Mouse (Mus musculus) monocyte, adult 2 months (primary cell): Measurements from ENCODE around the gene Kif9.

Source experiments
- DNase-seq, 2 experiments: peaks; one replicate each; pipeline ENCODE4 v3.0.0; 2022; ENCODE audit warnings: low spot score in 2 of 2, low read depth in 1 of 2

The Kif9 gene

DNA sequence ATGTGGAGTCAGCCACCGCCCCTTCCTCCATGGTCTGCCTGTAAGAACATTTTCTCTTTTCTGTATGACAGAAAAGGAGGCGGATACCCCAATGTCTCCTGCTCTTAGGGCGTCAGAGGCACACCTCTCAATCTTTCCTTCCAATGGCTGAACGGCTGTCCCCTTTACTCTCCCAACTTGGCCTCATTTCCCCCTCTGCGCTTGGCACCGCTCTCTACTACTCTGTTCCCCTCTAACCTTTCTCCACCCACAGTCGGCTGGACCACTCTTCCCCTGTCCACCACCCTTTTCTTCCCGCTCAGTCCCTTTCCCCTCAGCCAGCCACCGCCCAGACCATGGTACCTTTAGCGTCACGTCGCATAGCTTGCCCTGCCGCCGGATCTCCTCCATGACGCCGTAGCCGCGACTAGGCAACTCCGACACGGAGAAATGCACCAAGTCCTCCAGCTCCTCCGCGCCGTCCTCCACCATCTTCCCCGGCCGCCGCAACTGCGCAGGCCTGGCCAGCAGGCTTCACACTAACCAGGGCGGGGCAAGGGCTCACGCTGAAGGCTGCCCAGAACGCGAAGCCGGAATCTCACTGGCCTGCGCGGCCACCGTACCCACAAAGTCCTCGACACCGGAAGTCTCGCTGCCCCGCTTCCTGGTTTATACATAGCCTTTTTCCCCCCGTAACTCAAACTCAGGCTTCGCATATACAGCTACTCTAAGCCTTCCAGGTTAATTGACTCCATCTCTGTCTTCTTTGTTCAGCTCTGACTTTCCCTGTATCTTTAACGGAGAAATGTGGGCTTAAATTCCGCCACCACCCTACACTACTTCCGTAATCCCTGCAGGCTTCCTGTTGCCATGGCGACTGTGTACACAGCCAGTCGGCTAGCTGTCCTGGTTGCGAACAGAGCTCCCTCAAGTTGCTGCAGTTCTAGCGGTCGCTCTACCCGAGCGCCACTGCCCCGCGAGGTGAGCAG lies at the start of gene Kif9, which contains the start of gene Klhl18:
TSS of gene Kif9 (plus strand) at position 835 of the 968 bp plus-strand sequence.
TSS of gene Klhl18 (minus strand) at position 571 of the 968 bp plus-strand sequence.
- DNase-seq: peak; percentile 89 to 94

DNA sequence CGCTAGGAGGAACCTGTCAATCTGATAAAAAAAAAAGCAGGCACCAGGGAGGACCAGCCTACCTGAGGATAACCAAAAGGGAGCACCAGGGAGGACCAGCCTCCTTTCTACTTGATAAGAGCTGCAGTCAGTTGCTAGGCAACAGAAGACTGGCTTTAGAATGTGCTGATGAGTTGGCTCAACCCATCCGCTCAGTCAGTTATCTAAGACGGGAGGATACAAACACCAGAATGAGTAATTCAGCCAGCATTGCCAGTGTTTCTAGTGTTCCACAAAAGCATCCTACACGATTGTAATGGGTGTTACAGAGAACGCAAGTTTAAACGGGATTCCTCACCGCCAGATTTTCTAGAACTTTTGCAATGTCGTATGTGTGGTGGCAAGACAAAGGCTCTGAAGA lies 45.5 kb upstream of the Kif9 start:
- DNase-seq: no peak

DNA sequence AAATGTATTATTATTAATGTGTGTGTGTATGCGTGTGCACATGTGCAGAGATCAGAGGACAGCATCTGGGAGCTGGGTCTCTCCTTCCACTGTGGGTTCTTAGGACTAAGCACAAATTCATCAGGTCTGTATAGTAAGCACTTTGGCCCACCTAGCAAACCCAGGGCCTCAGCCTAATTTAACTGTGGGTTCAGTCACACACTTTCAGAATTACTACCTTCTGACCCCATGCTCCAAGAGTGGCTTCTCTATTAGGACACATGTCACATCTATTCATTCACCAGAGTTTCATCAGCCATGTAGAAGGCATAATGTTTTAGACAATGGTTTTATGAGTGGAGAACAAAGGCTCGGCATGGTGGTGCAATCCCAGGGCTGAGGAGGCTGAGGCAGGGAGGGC lies 43.7 kb upstream of the Kif9 start:
- DNase-seq: no peak

DNA sequence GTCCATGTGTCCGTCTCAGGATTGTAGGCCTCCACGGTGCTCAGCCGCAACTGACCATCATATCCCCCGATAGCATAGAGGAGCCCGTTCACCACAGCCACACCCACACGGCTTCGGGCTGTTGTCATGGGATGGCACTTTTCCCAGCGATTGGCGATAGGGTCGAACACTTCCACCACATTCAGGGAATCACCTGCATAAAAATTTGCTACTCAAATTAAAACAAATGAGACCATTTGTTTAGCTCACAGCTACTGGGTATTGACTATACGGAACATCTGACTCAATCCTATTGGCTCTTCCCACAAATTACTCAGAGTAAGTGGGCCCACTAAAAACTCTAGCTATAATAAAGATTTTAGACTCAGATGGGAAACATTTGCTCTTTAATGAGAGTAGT lies 40.7 kb upstream of the Kif9 start:
- no peak for DNase-seq

DNA sequence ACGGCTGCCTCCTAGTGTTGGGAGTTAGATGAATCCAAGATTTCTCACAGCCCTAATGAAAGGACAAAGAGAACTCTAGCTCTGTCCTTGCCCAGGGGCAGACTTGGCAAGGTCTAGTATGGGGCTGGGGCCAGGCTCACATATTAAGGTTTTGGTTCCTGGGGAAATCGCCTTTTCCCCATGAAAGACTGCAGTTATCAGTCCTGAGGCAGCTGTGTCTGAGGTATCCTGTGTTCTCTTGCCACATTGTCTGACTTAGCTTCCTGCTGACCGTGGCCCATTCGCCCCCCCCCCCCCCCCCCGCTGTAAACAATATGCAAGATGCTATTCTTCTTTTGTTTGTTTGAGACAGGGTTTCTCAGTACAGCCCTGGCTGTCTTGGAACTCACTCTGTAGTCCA lies 36.7 kb upstream of the Kif9 start:
- no peak for DNase-seq

DNA sequence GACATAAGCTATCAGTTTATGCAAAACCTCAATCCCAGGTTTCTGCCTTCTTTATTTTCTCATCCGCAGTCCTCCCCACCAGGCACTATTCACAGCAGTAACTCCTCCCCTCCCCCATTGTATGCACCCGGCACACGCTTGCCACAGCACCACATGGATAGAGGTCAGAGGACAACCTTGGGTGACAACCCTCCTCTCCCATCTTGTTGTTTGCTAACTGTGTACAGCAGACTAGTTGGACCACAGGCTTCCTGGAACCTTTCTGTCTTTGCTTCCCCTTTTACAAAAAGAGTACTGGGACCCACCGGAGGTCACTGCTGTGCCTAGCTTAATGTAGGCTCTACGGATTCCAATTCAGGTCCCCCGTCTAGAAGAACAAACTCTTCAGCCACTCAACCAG lies 36.2 kb upstream of the Kif9 start:
- DNase-seq: no peak

DNA sequence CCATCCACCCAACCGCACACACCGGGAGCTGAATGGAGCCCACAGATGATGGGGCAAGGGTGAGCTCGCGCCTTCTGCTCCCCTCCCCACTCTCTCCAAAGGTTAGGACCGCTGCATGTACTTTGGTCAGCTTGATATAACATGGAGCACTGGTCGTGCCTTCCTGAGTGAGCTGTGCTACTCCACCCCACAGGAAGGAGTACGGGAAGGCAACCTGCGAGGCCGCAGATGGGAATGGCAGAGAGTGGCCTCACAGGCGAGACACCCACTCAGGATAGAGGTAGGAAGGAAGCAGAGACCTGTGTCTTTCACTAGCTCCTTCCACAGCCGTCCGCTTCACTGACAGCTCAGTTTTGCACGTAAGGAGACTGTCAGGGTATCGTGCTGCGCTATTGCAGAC lies 28.4 kb upstream of the Kif9 start:
- DNase-seq: no peak

DNA sequence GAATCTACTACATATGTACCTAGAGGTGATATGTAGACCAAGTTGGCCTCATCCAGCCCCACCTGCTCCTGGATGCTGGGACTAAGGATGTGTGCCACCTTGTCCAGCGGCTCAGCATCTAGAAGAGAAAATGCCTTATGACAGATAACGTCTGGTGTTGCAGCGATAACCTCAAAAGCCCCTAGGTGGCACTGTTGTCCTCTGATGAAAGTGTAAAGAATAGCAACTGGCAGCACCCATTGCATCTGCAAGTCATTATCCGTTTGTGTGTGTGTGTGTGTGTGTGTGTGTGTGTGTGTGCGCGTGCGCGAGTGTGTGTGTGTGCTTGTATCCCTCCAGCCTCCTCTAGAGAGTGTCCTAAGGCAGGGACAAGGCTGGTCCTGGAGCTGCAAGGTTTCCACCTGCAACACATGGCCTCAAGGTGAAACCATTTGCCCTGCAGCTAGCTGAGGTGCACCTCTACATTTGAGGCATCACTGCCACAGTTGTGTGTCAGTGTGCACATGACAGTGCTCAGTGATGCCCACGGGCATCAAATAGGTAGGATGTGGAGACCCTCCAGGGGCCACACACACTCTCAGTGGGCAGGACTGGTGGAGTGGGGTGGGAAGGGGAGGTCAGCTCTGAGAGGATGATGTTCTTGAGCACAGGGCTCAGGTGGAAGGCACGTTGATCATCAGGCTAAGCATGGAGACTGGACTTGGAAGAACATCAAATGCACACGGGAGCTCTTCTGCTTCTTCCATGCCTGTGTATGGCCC lies 27.7 kb upstream of the Kif9 start:
- DNase-seq: peak; percentile 45 to 51

DNA sequence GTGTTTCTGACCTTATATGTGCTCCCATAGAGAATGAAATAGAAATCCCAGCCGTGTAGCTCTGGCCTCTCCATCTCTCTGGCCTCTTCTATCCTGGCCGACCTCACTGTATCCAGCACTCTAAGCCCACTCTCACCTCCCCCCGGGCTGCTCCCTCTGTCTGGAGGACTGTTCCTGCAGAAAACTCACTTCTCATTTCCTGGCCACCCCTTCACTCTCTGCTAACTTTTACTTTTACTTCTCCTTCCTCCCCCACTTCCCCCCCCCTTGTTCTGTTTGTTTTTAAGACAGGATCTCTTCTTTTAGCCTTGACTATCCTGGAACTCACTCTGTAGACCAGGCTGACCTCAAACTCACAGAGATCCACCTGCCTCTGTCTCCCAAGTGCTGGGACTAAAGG lies 24.2 kb upstream of the Kif9 start:
- no peak for DNase-seq

DNA sequence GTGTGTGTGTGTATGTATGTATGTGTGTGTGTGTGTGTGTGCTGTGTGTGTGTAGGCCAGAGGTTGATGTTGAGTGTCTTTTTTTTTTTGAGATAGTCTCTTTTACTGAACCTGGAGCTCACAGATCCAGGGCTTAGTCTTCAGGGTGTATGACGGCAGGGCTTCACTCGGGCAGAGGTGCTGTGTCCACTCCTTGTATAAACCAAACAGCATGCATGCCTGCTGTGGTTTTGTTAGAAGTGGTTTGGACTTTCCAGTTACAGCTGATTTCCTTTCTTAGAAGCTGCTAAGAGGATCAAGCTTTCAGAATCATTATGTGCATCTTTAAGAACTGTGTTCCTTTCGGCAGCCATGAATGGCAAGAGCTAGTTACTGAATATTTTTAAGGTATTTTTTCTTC lies 18.8 kb upstream of the Kif9 start:
- DNase-seq: no peak

DNA sequence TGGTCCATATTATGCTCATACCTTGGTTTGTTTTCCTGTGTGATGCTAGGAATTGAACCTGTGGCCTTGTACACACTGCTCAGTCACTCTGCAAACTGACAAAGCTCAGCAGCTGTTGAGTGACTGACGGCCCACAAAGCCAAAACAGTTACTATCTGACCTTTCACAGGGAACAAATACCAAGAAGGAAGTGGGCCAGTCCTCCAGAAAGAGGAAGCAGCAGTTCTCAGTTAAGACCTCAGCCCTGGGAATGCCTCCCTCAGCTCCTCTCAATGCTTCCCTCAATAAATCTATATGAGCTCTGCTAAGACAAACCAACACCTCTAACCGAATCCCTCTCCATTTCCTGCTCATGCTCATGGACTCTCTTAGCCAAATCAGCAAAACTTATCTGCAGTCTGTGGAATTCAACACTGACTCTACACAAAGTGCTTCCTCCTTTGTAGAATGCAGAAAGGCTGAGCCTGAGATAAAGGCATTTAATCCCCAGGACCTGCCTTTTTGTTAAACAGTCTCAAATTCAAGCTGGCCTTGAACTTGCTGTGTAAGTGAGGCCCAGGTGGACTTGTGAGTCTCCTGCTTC lies 17.5 kb upstream of the Kif9 start:
- peak; percentile 42 to 49 for DNase-seq

DNA sequence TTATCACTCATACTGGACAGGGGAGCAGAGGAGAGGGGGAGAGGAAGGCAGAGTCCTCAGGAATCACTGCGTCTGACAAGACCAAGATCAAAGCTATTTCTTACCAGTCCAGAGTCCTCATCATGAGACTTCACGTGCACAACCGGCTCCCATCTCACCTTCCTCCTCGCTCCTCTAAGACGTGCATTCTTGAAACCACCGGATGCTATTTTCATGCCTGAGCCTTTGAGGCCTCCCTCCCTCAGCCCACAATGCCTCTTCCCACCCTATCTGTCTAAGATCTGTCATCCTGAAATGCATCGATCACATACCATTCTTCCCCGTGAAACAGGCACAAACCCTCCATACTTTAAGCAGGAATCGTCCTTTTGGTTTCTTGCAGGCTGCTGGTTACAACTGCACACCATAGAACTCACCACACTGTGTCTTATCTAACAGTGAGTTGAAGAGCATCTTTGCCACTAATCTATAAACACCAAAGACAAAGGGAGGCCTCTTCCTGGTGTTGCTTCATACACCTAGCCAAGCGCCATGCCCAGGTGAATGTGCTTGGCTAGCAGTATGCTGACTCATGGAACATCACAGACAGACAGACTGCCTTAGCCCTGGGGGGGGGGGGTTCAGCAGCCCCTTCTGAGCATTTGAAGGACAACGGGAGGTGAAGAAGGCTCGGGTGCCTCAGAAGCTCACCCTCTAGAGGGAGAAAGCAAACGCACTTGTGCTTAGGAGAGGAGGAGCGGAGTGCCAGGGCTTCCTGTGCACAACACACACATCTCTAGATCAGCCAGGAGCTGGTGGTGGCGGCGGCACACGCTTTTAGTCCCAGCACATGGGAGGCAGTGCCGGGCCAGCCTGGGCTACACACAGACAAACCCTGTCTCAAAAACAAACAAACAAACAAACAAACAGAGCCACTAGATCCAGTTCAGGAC lies 15.6 kb upstream of the Kif9 start:
- DNase-seq: no peak

DNA sequence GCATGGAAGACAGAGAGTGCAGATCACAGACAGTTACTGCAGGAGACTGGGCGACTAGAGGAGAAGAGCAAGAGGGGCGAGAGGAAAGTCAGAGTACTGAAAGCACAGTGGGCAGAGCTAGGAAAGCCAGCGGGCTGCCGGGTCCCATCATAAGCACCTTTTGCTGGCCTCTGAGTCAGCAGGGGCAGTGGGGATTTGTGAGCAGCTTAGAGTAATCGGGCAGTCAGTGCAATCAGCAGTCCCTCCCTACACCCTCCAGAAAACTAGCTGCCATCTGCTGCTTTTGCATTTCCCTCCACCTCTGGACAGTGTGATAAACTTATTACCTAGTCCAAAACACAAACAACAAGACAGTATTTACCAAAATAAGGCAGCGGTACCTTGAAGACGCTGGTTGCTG lies 14.4 kb upstream of the Kif9 start:
- no peak for DNase-seq

DNA sequence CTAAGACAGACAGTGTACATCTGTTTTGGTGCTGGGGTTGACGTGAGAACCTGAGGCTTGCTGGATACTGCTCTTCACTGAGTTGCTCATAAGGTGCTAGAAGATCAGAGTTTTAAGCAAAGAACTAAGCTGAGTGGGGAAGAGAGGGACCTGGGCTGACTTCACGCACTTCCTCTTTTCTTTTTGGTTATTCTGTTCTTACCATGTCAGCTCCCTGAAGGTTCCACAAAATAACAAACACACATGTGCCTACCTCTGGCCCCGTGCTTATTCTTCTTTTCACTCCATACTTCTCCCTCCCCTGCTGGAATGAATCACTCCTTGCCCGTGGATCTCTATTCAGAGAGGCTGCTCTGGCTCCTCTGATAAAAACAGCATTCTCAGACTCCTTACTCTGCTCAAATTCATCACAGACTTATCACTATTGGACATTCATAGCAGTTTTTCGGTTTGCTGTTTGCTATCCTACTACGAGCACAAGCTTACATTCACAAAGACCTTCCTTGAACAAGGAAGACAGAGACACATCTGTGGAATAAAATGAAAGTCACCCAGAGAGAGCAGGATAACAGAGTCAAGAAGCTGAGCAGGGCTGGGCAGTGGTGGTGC lies 12.7 kb upstream of the Kif9 start:
- peak in 1 of 2 experiments; percentile 19 for DNase-seq

DNA sequence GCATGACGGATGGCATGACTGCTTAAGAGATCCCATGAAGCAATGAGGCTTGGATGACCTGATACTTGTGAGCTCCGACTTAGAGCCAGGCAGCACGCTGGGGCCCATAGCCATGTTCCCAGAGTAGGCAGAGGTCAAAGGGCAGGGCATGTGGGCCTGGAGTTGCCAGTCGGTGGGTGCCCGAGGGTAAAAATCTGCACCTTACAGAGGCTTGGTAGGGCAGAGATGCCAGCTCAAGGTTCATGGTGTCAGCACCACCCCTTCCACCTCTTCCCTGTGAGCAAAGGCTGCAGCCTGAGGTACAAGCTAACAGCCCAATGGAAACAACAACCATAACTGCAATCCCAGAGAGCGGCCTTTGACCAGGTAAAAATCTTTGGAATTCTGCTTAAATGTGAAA lies 11.4 kb upstream of the Kif9 start:
- DNase-seq: no peak

DNA sequence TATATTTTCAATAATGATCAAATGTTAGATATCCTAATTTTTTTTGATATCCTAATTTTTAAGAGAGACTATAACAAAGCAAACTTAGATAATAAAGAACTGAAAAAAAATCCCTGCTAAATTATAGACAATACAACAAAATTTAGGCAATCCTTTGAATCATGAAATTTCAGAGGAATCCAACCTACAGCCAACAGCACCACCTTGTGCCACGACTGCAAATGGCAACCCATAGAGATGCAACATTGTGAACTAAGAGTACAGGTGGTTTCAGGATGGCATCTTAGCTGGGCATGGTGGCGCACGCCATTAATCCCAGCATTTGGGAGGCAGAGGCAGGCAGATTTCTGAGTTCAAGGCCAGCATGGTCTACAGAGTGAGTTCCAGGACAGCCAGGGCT lies 10.6 kb upstream of the Kif9 start:
- peak in 1 of 2 experiments; percentile 48 for DNase-seq

DNA sequence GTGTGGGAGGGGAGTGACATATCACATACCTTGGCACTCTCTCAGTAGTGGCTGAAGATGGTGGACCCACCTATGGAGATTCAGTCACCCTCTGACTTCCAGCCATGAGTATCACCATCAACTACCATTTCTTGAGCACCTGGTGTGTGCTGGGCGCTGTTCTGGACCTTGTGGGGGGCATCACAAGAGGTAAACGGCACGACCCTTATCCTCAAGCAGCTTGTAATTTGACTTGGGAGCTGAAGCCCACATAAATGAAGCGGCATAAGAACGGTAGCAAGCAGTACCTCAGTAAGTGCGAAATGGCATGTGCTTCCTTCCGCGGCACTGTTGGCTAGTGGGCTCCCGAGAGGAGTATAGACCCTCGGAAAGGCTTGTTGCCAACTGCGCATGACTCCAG lies 1.2 kb downstream of the Kif9 start:
- no peak for DNase-seq

DNA sequence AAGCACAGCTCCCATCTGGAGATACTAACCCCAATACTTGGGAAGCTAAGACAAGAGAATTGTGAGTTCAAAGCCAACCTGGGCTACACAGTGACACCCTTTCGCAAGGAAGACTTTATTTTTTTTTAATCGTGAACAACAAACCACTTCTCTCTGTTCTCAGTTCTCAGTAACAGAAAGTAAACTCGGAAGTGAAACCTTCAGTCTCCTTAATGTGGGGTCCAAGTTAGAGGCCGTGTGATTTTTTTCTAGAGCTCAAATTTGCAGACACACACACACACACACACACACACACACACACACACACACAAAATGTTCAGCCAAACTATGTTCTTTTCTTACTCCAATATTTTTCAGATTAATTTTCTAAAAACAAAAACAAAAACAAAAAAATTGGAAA lies 1.9 kb downstream of the Kif9 start:
- DNase-seq: no peak

DNA sequence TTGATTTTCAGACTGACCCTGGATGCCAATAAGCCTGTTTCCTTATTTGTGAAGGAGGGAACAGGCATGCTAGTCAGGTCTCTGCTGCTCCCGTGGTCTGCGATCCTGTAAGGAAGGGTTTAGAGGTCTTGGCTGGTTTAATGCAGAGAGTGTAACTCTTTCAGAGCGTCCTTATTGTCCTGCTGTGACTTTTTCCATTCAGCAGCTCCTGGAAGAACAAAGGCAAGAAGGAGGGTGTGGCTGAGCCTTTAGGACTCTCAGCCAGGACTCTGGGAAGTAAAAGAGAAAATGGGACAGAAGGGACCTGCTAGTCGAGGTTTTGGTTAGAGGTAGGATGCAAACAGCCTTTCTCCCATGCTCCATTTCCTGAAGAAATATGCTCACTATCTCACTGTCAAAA lies 12.1 kb downstream of the Kif9 start:
- DNase-seq: no peak

DNA sequence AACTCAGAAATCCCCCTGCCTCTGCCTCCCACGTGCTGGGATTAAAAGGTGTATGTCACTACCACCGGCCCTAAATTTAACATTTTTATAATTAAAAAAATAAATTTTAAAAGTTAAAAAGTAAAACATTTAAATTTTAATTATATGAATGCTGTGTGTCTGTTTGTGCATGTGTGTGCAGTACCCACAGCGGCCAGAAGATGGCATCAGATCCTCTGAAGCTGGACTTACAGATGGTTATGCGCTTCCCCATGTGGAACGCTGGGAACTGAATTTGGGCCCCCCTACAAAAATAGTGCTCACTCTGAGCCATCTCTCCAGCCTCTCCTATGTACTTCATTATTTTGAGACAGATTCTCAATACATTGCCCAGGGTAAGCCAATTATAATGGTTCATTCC lies 14.2 kb downstream of the Kif9 start:
- peak in 1 of 2 experiments; percentile 12 for DNase-seq
